Mouse (Mus musculus) liver, postnatal 0 days (tissue): ENCODE measurements around the gene Kcnab2.

Source experiments
- CTCF ChIP-seq: sonication (generic); IDR thresholded peaks from 2 replicates; pipeline ENCODE4 v1.5.1; 2016; ENCODE audit warnings: antibody characterized with exemption, low read depth
- EP300 ChIP-seq: IDR thresholded peaks from 2 replicates; pipeline ENCODE4 v1.6.1; 2016; ENCODE audit warnings: antibody characterized with exemption, low read depth, mild to moderate bottlenecking

- TF ChIP-seq CTCF (no peak), EP300 (no peak)
Measured at GRCm38 (mm10) chr4:152465116-152465515, 12.6 kb downstream of the Kcnab2 start.
